Mouse (Mus musculus): ENCODE data around the gene Fam167b. TPM values are rescaled to one million over a fixed set of nuclear protein-coding genes. Genes with fewer than 3 reads are reported as not detected.
"Not testable (repeated sequence)": the region's sequence is repeated elsewhere in the genome, so short reads cannot be mapped to it uniquely, and the experiment has no call there.

Fam167b gene
- polyA plus RNA-seq, 1 experiment from 2014 or later, result 5.6 TPM

DNA sequence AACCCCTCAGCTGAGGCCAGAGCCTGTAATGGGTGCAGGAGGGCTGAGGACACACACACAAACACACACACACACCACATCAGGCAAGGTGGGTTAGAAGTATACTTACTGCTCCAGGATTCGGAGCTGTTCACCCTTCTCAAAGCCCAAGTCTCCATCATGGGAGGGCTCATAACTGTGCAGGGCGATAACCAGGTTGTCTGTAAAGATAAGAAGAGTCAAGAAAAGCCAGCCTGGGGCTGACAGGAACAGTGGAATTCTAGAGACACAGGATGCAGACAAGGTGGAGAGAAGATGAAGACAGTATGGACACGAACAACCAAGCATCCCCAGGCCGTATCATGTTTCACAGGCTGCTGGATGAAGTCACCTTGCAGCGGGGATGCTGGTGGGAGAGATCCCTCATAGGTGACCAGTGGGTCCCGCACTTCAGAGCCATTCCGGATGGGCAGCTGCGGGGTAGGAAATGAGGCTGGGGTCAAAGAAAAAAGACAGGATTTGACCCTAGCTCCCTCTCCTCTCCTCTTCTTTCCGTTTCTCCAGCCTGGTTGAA lies 21.0 kb downstream of the Fam167b start:
- Histone ChIP-seq H3K9me3 (ENCODE audit: control insufficient read depth, low read length) (no peaks in the 10 kb centered on the region), H3K9ac (ENCODE audit: low read length) (peak overlapping the region; percentile 67), H3K4me2 (ENCODE audit: low read length) (peak overlapping the region; percentile 98), H3K27me3 (ENCODE audit: control insufficient read depth, insufficient read depth, low read length) (no peaks in the 10 kb centered on the region; the same call in 1 of the 2 replicates), H3K27ac (replicated peaks in 1 of 2; ENCODE audit: control insufficient read depth in 1 of 2, insufficient read depth in 1 of 2, low read depth in 2 of 2, low read length in 2 of 2) (peak overlapping the region; percentile 36 to 70; a peak in 2 of 4 replicates), H3K36me3 (ENCODE audit: control insufficient read depth, insufficient read depth, low read length) (no peaks in the 10 kb centered on the region), H3K4me1 (ENCODE audit: control insufficient read depth in 2 of 2, insufficient read depth in 2 of 2, low read length in 2 of 2) (peaks cover 14 to 17% of the 10 kb centered on the region in 2 experiments), H3K4me3 (ENCODE audit: control insufficient read depth in 1 of 2, insufficient read depth in 1 of 2, low read depth in 1 of 2, low read length in 2 of 2) (peak overlapping the region in 1 of 2 experiments; percentile 47; a peak in 1 of 4 replicates)
- ATAC-seq (ENCODE audit: insufficient number of reproducible peaks, insufficient read depth, low FRiP score, low read depth), result no peak
- 62% methylated on average over 9 of the region's 9 CpGs for WGBS

DNA sequence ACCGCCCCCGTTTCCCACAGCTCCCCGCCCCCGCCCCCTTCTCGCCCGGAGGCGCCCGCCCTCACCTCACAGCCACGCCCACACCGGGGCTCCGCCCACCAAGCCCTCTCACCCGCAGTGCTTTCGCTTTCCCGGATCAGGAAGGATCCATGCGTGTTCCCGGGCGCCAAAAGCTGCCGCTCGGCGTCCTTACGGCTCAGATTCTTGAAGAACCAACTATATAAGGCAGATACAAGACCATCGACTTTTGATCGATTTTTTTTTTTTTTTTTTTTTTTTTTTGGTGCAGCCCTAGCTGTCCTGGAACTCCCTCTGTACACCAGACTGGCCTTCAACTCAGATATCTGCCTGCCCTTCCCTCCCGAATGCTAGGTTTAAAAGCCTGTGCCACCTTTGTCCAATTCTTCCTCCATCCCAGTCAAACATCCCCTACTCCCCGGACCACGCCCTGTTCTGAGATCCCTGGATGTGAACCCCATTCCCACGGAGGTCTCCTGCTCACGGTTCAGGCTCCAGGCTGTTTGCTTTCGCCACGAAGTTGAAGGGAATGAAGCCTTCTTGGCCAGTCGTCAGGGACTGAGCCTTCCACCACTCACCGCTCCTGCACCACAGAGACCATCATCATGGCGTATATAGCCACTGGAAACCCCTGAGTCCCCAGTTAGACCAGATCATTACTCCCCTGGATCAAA lies 21.7 kb downstream of the Fam167b start:
- WGBS, result 8% methylated on average over 32 of the region's 33 CpGs
- Histone ChIP-seq H3K27ac (replicated peaks in 1 of 2; ENCODE audit: control insufficient read depth in 1 of 2, insufficient read depth in 1 of 2, low read depth in 2 of 2, low read length in 2 of 2) (peak overlapping the region; percentile 36 to 70), H3K4me2 (ENCODE audit: low read length) (peak overlapping the region; percentile 98), H3K4me3 (ENCODE audit: control insufficient read depth in 1 of 2, insufficient read depth in 1 of 2, low read depth in 1 of 2, low read length in 2 of 2) (peak overlapping the region; percentile 47 to 55), H3K9me3 (ENCODE audit: control insufficient read depth, low read length) (no peaks in the 10 kb centered on the region), H3K36me3 (ENCODE audit: control insufficient read depth, insufficient read depth, low read length) (no peaks in the 10 kb centered on the region), H3K9ac (ENCODE audit: low read length) (peak overlapping the region; percentile 67), H3K4me1 (ENCODE audit: control insufficient read depth in 2 of 2, insufficient read depth in 2 of 2, low read length in 2 of 2) (peaks cover 14 to 17% of the 10 kb centered on the region in 2 experiments), H3K27me3 (ENCODE audit: control insufficient read depth, insufficient read depth, low read length) (no peaks in the 10 kb centered on the region; the same call in 1 of the 2 replicates)
- ATAC-seq (ENCODE audit: insufficient number of reproducible peaks, insufficient read depth, low FRiP score, low read depth), result peak; percentile 72; the same call in 1 of the 2 replicates

DNA sequence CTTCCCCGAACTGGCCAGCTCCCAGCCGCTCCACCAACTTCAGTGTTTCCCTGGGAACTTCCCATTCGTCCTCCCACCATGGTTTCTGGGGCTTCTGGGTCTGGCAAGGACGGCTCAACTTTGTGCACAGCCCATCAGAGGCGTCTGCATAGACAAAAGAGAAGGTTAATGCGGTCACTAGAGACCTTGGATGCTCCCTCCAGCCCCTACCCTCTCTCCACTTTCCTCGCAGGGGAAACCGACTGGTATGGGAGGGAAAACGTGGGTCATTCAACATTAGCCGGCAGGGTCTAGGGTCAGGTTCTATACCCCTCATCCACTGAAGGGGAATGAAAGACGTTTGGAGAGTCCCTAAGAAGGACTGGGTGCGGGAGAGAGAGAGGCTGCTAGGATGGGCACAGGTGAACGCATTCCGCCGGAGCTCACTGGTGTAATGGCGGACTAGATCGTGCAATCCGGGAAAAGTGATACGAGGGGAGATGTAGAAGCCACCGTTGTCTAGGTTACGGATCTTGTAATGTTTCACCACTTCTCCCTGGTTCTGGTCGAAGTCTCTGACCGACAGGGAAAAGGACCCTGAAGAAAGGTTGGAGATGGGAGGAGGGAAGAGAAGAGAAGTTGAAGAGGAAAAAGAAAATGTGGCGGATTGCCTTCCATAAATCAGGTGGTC lies 22.4 kb downstream of the Fam167b start:
- peak overlapping the region; percentile 98 for H3K4me2 ChIP-seq (ENCODE audit: low read length)
- no peaks in the 10 kb centered on the region for H3K36me3 ChIP-seq (ENCODE audit: control insufficient read depth, insufficient read depth, low read length)
- peaks cover 14 to 17% of the 10 kb centered on the region in 2 experiments for H3K4me1 ChIP-seq (ENCODE audit: control insufficient read depth in 2 of 2, insufficient read depth in 2 of 2, low read length in 2 of 2)
- no peaks in the 10 kb centered on the region; the same call in 1 of the 2 replicates for H3K27me3 ChIP-seq (ENCODE audit: control insufficient read depth, insufficient read depth, low read length)
- WGBS, result under 1% methylated on average over 24 of the region's 24 CpGs
- H3K4me3 ChIP-seq (ENCODE audit: control insufficient read depth in 1 of 2, insufficient read depth in 1 of 2, low read depth in 1 of 2, low read length in 2 of 2), result peak overlapping the region; percentile 47 to 55
- peak overlapping the region; percentile 67 for H3K9ac ChIP-seq (ENCODE audit: low read length)
- peak overlapping the region; percentile 1 to 70; a peak in 2 of 4 replicates for H3K27ac ChIP-seq (replicated peaks in 1 of 2; ENCODE audit: control insufficient read depth in 1 of 2, insufficient read depth in 1 of 2, low read depth in 2 of 2, low read length in 2 of 2)
- no peaks in the 10 kb centered on the region for H3K9me3 ChIP-seq (ENCODE audit: control insufficient read depth, low read length)
- peak; percentile 40 for ATAC-seq (ENCODE audit: insufficient number of reproducible peaks, insufficient read depth, low FRiP score, low read depth)

DNA sequence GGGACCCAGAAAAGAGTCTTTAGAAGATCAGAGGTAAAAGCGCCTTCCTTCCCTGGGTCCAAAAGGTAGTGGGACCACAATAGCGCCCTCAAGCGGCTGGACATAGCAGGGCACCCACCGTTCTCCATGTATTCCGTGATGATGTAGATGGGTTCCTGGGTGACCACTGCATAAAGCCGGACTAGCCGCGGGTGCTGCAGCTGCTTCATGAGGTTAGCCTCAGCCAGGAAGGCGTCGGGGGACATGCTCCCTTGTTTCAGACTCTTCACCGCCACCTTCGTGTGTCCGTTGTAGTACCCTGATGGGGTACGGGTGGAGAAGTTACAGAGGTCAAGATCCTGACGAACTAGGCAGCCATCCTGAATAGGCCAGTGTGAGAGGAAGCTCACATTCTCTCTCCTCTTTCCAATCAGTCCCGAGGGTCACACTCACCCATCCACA lies 22.9 kb downstream of the Fam167b start:
- Histone ChIP-seq H3K4me1 (ENCODE audit: control insufficient read depth in 2 of 2, insufficient read depth in 2 of 2, low read length in 2 of 2) (peaks cover 14 to 17% of the 10 kb centered on the region in 2 experiments), H3K27ac (replicated peaks in 1 of 2; ENCODE audit: control insufficient read depth in 1 of 2, insufficient read depth in 1 of 2, low read depth in 2 of 2, low read length in 2 of 2) (no peak overlapping the region; a peak in 1 of 4 replicates), H3K4me2 (ENCODE audit: low read length) (peak overlapping the region; percentile 98), H3K36me3 (ENCODE audit: control insufficient read depth, insufficient read depth, low read length) (no peaks in the 10 kb centered on the region), H3K4me3 (ENCODE audit: control insufficient read depth in 1 of 2, insufficient read depth in 1 of 2, low read depth in 1 of 2, low read length in 2 of 2) (peak overlapping the region; percentile 47 to 55), H3K9ac (ENCODE audit: low read length) (peak overlapping the region; percentile 67), H3K27me3 (ENCODE audit: control insufficient read depth, insufficient read depth, low read length) (no peaks in the 10 kb centered on the region; the same call in 1 of the 2 replicates), H3K9me3 (ENCODE audit: control insufficient read depth, low read length) (no peaks in the 10 kb centered on the region)
- no peak for ATAC-seq (ENCODE audit: insufficient number of reproducible peaks, insufficient read depth, low FRiP score, low read depth)
- 5% methylated on average over 16 of the region's 16 CpGs for WGBS

DNA sequence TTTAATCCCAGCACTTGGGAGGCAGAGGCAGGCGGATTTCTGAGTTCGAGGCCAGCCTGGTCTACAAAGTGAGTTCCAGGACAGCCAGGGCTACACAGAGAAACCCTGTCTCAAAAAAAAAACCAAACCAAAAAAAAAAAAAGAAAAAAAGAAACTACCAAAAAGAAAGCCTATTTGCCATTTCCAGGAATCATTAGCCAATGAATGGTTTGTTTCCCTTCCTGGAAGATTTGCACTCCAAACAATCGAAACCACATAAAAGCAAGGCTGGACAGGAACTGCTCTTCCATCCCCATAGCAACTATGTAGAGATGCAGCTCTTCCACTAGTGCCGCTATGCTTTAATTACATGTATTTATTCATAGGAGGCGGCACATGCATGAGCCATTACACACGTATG lies 23.8 kb downstream of the Fam167b start:
- peaks cover 14 to 17% of the 10 kb centered on the region in 2 experiments for H3K4me1 ChIP-seq (ENCODE audit: control insufficient read depth in 2 of 2, insufficient read depth in 2 of 2, low read length in 2 of 2)
- not testable (repeated sequence) for H3K36me3 ChIP-seq (ENCODE audit: control insufficient read depth, insufficient read depth, low read length); H3K9ac ChIP-seq (ENCODE audit: low read length); ATAC-seq (ENCODE audit: insufficient number of reproducible peaks, insufficient read depth, low FRiP score, low read depth); H3K27ac ChIP-seq (replicated peaks in 1 of 2; ENCODE audit: control insufficient read depth in 1 of 2, insufficient read depth in 1 of 2, low read depth in 2 of 2, low read length in 2 of 2); H3K4me3 ChIP-seq (ENCODE audit: control insufficient read depth in 1 of 2, insufficient read depth in 1 of 2, low read depth in 1 of 2, low read length in 2 of 2); H3K27me3 ChIP-seq (ENCODE audit: control insufficient read depth, insufficient read depth, low read length); H3K9me3 ChIP-seq (ENCODE audit: control insufficient read depth, low read length); H3K4me2 ChIP-seq (ENCODE audit: low read length)
- WGBS, result 81% methylated on average over 4 of the region's 6 CpGs

DNA sequence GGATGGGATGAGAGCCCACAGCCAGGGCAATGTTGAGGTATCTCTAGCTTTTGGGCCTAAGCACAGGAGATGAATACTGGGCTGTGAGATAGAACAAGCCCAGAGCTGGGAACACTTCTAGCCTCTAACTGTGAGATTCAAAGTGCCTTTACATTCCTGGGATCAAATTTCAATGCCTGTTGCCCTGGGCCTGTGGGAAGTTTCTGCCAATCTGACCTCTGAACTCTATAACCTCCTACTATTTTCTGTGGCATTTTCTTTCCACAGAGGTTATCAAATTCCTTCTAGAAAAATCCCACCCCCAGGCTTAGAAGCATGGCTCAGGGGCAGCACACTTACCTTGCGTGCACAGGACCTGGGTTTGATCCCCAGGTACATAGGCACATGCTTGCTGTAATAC lies 28.1 kb downstream of the Fam167b start:
- 80% methylated on average over 1 of the region's 1 CpGs for WGBS
- no peak overlapping the region for H3K9ac ChIP-seq (ENCODE audit: low read length)
- H3K27ac ChIP-seq (replicated peaks in 1 of 2; ENCODE audit: control insufficient read depth in 1 of 2, insufficient read depth in 1 of 2, low read depth in 2 of 2, low read length in 2 of 2), result no peak overlapping the region

DNA sequence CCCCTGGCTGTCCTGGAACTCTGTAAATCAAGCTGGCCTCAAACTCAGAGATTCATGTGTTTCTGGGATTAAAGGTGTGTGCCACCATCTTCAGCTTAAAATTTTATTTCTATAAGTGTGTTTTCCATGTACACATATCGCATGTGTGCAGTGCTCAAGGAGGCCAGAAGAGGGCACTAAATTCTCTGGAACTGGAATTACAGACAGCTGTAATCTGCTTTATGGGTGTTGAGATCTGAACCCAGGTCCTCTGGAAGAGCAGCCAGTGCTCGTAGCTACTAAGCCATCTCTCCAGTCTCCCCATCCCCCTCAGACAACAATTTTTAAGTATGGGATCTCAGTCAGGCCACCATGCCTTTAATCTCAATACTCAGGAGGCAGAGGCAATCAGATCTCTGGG lies 29.0 kb downstream of the Fam167b start:
- Histone ChIP-seq H3K27ac (replicated peaks in 1 of 2; ENCODE audit: control insufficient read depth in 1 of 2, insufficient read depth in 1 of 2, low read depth in 2 of 2, low read length in 2 of 2) (no peak overlapping the region), H3K9ac (ENCODE audit: low read length) (no peak overlapping the region), H3K4me3 (ENCODE audit: control insufficient read depth in 1 of 2, insufficient read depth in 1 of 2, low read depth in 1 of 2, low read length in 2 of 2) (no peak overlapping the region), H3K9me3 (ENCODE audit: control insufficient read depth, low read length) (no peaks in the 10 kb centered on the region), H3K4me1 (ENCODE audit: control insufficient read depth in 2 of 2, insufficient read depth in 2 of 2, low read length in 2 of 2) (no peaks in the 10 kb centered on the region), H3K36me3 (ENCODE audit: control insufficient read depth, insufficient read depth, low read length) (no peaks in the 10 kb centered on the region), H3K27me3 (ENCODE audit: control insufficient read depth, insufficient read depth, low read length) (no peaks in the 10 kb centered on the region), H3K4me2 (ENCODE audit: low read length) (no peak overlapping the region)
- WGBS, result 91% methylated on average over 2 of the region's 2 CpGs
- no peak for ATAC-seq (ENCODE audit: insufficient number of reproducible peaks, insufficient read depth, low FRiP score, low read depth)

More for the DNA sequence above, 28.1 kb downstream of the Fam167b start:
- H3K27me3 ChIP-seq (ENCODE audit: control insufficient read depth, insufficient read depth, low read length), result no peaks in the 10 kb centered on the region; the same call in 1 of the 2 replicates
- H3K36me3 ChIP-seq (ENCODE audit: control insufficient read depth, insufficient read depth, low read length), result no peaks in the 10 kb centered on the region
- no peak overlapping the region for H3K4me3 ChIP-seq (ENCODE audit: control insufficient read depth in 1 of 2, insufficient read depth in 1 of 2, low read depth in 1 of 2, low read length in 2 of 2)
- ATAC-seq (ENCODE audit: insufficient number of reproducible peaks, insufficient read depth, low FRiP score, low read depth), result no peak
- no peaks in the 10 kb centered on the region for H3K9me3 ChIP-seq (ENCODE audit: control insufficient read depth, low read length)
- no peak overlapping the region for H3K4me2 ChIP-seq (ENCODE audit: low read length)
- H3K4me1 ChIP-seq (ENCODE audit: control insufficient read depth in 2 of 2, insufficient read depth in 2 of 2, low read length in 2 of 2), result peaks cover 0 to under 1% of the 10 kb centered on the region in 2 experiments; a peak in 1 of 4 replicates
